Mouse (Mus musculus) layer of hippocampus, adult 11-12 months (tissue): ENCODE results near the gene Brd4.
"Not testable (repeated sequence)": the region's sequence is repeated elsewhere in the genome, so short reads cannot be mapped to it uniquely, and the experiment has no call there.

Experiments
- DNase-seq: peaks from one replicate; pipeline ENCODE4 v3.0.0; 2022; ENCODE audit warnings: low spot score

Brd4 gene

GRCm38 (mm10) chr17:32229256-32229655 lies 55.3 kb downstream of the Brd4 start:
- no peak for DNase-seq

DNA sequence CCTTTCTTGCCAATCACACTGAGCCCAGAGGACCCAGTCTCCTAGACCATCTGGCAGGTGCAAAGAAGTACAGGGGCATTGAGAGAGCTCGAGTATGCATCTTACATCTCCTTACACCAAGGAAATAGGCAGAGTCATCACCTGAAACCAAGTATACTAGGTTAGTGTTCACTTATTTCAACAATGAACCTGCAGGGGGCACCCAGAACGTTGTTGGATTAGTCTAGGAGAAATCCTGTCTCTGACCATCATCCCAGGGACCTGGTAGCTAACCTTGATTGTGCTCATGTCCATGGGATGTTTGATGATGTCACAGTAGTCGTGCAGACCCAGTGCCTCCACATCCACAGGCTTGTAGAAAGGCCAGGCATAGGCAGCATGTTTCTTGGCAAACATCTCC lies 63.6 kb downstream of the Brd4 start:
- no peak for DNase-seq

DNA sequence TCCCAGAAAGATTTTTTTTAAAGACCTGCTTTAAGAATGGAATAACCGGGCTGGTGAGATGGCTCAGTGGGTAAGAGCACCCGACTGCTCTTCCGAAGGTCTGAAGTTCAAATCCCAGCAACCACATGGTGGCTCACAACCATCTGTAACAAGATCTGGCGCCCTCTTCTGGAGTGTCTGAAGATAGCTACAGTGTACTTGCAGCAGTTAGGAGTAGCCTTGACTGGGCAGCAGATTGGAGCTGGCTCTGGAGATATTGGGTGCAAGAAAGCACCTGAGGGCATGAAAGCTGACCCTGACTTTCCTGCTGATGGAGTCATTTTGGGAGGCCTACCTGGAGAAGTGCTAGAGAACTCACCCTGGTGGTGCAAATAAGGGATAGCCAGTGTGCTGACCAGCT lies 68.9 kb downstream of the Brd4 start:
- DNase-seq, result not testable (repeated sequence)

- DNase-seq, result not testable (repeated sequence)
These were observed 73.0 kb downstream of the Brd4 start for GRCm38 (mm10) chr17:32211554-32211953.

DNA sequence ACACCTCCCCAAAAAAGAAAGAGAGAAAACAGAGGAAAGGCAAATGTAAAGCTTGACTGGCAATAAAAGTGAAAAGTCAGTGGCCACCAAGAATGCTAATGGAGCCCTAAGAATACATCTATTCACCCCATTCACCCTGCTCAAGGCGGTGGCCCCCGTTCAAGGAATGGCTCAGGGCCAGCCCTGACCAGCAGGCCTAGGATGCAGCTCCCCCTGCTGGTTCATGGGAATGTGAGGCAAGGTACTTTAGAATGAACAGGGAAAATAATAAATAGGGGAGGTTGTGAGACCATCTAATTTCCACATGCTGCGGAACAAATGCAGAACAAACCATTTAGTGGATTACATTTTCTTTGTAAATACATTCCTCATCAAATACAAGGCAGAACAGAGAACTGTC lies 74.8 kb downstream of the Brd4 start:
- peak; percentile 62 for DNase-seq

DNA sequence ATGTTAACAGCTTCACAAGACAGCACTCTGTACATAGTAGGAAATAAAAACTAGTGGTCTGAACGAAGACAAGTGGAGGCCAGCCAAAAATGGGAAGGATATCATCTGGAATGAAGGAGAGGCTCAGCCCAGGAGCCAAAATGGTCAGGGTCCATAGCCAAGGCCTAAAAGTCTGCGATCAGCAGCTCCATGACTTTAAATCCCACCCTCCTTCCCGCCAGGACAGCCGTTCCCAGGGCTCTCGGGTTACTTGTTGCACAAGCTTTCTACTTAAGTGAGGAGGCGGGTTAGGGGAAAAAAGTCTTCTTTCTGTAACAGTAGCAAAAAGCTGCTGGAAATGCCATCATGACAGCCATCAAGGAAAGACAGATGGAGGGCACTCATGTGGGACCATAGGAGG lies 75.4 kb downstream of the Brd4 start:
- no peak for DNase-seq

DNA sequence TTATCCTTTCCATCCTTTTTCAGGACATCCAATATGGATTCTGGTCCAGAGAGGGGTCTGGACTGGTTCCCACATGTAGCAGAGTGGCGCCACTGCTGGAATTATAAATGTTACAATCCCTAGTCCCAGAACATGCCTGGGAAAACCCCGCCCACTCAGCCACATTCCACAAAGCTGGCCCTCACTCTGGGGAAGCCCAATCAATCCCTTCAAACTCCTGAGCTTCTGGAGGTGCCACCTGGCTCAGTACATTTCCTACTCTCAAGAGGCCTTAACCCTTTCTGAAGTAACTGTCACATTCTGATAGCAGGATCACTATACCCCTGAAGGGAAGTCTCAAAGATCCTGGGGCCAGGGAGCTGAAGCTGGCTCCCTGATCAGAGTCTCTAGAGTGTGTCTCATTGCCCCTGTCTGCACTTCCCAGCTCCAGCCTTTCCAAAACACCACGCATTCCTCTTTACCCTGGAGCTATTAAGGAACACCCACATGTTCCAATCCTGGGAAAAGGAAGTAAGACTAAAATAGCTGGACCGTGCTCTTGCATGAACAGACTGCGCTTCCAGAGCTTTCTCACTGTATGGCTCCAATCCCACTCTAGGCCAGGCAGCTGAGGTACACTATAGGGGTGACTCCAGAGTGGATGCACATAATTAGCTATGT lies 76.8 kb downstream of the Brd4 start:
- DNase-seq, result no peak

- no peak for DNase-seq
These were observed 79.2 kb downstream of the Brd4 start for GRCm38 (mm10) chr17:32205345-32205744.

DNA sequence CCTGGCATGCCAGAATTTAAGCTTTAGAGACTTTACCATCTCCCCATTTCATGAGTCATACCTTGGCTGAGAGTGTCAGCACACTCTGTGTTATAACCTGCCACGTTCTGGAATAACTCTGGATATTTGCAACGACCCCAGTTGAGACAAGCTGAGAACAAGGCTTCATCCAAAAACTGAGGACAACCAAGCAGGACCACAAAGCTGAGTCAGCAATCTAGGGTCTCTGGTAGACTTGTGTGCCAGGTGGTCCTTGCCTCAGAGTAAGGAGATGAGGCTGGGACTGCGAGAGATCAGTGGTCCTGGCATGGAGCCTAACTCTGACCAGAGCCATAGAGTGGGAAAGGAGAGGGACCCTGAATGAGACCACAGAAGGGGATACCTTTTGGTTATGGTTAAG lies 81.5 kb downstream of the Brd4 start:
- no peak for DNase-seq

DNA sequence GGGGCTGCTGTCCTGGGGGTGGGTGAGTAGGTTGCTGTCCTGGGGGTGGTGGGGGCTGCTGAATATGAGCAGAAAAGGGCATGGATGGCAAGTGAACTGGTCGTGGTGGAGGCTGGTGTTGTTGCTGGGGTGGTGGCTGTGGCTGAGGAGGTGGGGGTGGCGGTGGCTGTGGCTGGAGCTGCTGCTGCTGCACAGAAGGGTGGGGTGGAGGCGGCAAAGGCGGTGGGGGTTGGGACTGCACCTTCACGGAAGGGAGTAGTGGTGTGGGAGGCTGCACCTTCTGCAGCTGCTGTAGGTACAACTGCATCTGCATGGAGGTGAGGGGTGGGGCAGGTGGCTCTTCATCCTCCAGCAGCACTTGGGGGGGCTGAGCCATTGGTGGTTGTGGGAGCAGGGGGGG lies 83.4 kb downstream of the Brd4 start:
- no peak for DNase-seq

GRCm38 (mm10) chr17:32199796-32200195 lies 84.7 kb downstream of the Brd4 start:
- no peak for DNase-seq

- no peak for DNase-seq
These were observed 87.4 kb downstream of the Brd4 start for GRCm38 (mm10) chr17:32197156-32197555.

- DNase-seq, result no peak
These were observed 88.8 kb downstream of the Brd4 start for GRCm38 (mm10) chr17:32195725-32196124.

GRCm38 (mm10) chr17:32193010-32193409 lies 91.5 kb downstream of the Brd4 start:
- no peak for DNase-seq

DNA sequence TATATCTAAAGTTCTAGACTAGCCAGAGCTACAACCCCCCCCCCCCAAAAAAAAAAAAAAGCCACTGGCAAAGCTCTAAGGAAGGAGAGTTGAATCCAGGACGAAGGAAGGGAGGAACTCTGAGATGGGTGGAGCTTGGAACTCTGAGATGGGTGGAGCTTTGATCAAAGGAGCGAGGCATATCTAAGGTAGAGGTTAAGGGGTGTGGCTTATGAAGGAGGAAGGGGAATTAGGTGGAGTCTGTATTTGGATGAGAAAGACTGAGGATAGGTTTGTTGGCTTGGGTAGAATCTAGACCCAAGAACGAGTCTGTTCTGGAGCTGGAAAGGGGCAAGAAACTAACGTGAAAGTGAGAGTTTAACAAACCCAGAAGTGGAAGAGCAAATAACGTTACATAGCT lies 94.7 kb downstream of the Brd4 start:
- DNase-seq, result no peak

DNA sequence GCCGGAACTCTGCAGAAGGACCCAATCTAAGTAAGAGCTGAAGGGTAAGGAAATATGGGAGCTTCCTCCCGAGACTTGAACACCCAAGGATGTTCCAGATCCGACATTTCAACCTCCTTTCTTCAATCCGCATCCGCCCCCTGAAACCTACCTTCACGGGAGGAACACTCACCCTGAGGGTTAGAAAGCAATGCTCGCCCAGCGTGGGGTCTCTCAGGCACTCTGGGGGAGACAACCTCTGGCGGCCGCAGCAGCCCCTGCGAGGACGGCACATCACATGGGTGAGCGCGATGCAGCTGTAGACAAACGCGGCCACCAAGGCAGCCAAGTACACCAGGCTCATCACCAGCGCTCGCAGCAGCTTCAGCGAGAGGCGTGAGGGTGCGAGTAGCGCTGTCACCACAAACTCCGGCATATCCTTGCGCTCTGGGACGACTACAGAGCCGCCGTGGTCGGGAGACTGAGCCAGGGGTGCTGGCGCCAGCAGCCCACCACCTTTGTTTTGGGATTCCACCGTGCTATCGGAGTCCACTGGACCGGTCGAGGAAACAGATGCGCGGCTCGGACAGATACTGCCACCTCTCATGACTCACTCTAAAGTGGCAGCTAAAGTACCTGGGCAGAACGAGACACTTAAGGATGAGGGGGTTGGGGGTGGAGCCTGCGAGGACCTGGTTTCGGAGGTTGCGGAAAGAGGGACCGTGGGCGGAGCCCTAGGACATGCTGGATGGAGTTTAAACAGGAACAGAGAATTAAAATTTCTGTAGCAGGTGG lies 95.5 kb downstream of the Brd4 start, which contains the start of gene Ephx3:
Gene Ephx3 (minus strand): TSS at position 687 of the 774 bp plus-strand sequence.
- no peak for DNase-seq

DNA sequence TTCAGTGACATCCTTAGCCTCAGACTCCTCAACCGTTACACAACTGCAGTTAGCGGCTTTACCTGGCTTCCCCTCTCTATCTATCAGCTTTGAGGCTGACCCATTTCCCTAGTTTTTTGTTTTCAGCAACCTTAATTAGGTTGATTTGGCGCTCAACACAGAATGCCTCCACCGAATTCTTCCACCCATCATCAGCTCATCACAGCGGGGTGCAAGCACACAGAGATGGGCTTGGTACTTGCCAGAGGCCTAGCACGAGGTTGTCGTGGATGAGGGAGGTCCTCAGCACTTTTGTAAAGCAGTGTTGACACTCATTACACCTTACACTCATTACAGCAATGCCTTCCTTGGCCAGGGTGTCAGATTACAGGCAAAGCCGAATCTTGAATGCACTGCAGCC lies 101.5 kb downstream of the Brd4 start:
- DNase-seq, result no peak

DNA sequence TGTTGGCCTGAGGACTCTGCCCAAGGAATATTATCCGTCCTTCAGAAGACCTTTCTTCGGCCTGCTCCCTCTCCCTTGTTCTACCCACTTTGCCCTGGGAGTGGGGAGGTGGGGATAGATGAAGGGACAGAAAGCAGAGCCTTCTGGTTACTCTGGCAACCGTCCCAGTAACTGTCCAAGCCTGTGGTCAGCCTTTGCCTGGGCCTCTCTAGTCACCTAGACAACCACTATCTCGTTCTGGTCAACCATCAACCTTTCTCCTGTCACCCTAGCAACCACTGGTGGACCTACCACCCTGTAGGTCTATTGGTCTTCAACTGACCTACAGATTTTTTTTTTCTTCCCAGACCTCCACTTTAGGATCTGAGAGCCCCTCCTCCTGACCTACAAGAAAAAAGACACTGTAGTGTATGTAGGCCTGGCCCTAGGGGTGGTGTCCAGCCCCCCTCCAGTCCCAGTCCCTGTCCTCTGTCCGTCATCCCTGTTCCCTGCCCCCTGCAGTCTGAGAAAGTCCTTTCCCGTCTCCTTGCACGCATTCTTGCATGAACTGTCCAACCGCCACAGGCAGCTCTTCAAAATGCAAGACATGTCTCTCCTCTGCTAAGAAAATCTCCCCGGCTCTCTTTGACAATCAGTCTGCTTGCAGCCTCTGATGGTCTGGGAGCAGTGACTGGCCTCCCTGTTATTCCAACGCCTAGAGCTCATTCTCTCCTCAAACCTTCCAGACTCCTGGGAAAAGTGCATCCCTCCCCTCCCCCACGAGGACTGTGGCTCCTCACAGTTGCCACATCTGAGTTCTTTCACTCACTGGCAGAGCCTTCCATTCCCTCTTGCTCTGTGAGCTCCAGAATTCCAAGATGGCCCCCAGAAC lies 104.7 kb downstream of the Brd4 start:
- no peak for DNase-seq

DNA sequence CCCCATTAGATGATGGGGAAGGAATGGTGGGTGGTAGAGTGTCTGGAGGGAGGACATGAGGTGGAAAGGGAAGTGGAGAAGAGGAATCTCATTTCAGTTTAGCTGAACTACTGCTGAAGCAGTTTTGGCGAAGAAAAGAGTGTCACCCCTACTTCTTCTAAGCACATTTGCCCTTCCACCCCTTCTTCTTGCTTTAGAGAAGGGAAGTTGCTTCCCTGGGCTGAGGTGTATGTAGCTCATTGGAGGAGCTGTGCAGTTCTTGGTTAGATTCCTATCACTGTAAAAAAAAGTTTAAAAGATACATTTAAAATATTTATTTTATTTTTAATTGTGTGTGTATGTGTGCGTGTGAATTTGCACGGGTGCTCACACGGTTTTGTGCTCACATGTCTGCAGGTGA lies 107.6 kb downstream of the Brd4 start:
- DNase-seq, result no peak

GRCm38 (mm10) chr17:32173166-32173565 lies 111.4 kb downstream of the Brd4 start:
- DNase-seq, result no peak

GRCm38 (mm10) chr17:32172485-32172884 lies 112.0 kb downstream of the Brd4 start:
- no peak for DNase-seq

GRCm38 (mm10) chr17:32169518-32170225 lies 114.8 kb downstream of the Brd4 start:
- no peak for DNase-seq
